Mouse (Mus musculus): Measurements from ENCODE around the gene Hist1h2ak. TPM values are rescaled to one million over a fixed set of nuclear protein-coding genes. Genes with fewer than 3 reads are reported as not detected.

Hist1h2ak gene
- 1 to 10 TPM; 2.4 to 8.2 TPM for polyA plus RNA-seq (2017; shearing (Covaris generic))

GRCm38 (mm10) chr13:21753524-21754285, at the start of gene Hist1h2ak, which contains the start of gene Hist1h2bn:
Gene Hist1h2ak (minus strand): TSS chr13:21753827.
Gene Hist1h2bn (plus strand): TSS chr13:21754123.

GRCm38 (mm10) chr13:21786899-21787629, 33.4 kb upstream of the Hist1h2ak start, which contains the start of the genes Hist1h2an and Hist1h2bp:
Gene Hist1h2an (minus strand): TSS chr13:21787218.
Gene Hist1h2bp (plus strand): TSS chr13:21787461.

GRCm38 (mm10) chr13:21783255-21783617, 29.6 kb upstream of the Hist1h2ak start, which contains the start of gene Hist1h3i:
Gene Hist1h3i (minus strand): TSS chr13:21783370.

DNA sequence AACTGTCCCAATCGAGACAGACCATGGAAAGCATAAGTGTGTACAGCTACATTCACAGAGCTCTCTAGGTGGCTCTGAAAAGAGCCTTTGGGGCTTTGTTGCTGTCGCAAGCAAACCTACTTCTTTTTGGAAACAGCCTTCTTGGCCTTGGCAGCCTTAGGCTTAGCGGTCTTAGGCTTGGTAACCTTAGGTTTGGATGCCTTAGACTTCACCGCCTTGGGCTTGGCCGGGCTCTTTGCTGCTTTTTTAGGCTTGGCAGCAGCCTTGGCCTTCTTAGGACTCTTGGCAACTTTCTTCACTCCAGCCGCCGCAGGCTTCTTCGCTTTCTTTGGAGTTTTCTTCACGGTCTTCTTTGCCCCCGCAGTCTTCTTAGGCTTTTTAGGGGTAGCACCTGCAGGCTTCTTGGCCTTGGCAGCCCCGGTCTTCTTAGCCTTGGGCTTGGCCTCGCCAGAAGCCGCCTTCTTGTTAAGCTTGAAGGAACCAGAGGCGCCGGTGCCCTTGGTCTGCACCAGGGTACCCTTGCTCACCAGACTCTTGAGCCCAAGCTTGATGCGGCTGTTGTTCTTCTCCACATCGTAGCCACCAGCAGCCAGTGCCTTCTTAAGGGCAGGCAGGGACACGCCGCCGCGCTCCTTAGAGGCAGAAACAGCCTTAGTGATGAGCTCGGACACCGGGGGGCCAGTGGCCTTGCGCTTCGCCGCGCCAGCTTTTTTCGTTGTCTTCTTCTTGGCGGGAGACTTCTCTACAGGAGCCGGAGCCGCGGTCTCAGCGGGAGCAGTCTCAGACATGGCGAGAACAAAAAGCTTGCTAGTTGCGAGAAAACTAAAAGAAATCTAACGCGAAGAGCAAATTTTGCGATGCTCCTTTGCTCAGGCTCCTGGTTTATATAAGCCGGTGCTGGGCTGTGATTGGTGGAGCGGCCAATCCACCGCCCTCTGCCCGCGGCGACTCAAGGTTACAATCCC, 26.4 kb upstream of the Hist1h2ak start, which contains the start of gene Hist1h1b:
Gene Hist1h1b (minus strand): TSS at position 859 of the 965 bp plus-strand sequence.

DNA sequence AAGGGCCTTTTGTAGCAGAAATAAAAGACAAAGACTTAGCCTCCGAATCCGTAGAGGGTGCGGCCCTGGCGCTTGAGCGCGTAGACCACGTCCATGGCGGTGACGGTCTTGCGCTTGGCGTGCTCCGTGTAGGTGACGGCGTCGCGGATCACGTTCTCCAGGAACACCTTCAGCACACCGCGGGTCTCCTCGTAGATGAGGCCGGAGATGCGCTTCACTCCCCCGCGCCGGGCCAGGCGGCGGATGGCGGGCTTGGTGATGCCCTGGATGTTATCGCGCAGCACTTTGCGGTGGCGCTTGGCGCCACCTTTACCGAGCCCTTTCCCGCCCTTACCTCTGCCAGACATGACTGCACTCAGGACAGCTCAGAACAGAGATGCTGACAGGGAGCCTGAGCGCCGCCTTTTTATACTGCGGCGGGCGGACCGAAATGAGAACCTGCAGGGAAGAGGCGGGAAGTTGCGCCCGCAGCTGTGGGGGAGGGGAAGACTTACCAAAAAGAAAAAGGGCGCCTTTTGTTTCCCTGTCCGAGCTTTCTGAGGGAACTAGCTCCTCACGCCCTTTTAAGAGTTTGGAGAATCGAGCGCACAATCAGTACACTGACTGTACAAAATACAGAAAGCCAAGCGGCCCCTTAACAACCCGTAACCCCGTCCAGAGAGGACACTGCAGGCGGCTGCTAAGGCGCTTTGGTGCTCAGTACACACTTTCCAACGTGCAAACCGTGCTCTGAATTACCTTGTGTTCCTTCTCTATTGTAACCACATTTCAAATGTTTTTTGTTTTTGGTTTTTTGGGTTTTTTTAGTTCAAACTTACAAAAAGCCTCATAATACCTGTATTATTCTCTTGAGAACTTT, 3.2 kb downstream of the Hist1h2ak start, which contains the start of gene Hist1h4k:
Gene Hist1h4k (minus strand): TSS at position 347 of the 859 bp plus-strand sequence.

DNA sequence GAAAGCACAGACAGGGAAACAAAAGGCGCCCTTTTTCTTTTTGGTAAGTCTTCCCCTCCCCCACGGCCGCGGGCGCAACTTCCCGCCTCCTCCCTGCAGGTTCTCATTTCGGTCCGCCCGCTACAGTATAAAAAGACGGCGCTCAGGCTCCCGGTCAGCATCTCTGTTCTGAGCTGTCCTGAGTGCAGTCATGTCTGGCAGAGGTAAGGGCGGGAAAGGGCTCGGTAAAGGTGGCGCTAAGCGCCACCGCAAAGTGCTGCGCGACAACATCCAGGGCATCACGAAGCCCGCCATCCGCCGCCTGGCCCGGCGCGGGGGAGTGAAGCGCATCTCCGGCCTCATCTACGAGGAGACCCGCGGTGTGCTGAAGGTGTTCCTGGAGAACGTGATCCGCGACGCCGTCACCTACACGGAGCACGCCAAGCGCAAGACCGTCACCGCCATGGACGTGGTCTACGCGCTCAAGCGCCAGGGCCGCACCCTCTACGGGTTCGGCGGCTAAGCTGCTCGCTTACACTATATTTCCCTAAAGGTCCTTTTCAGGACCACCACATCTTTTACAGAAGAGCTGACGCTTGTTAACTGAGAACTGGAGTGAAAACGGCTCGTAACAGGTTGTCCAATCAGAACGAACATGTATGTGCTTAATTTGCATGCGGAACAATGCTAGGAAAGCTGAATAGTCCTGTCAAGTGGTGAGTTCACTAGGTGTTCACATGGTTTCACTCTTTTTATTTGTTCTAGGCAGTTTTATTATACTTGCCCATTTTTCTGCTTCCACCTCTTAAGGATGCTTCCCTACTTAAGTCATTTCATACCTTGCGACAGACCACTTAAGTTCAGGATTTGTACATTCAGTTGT, 18.5 kb downstream of the Hist1h2ak start, which contains the start of gene Hist1h4j:
Gene Hist1h4j (plus strand): TSS at position 159 of the 862 bp plus-strand sequence.

DNA sequence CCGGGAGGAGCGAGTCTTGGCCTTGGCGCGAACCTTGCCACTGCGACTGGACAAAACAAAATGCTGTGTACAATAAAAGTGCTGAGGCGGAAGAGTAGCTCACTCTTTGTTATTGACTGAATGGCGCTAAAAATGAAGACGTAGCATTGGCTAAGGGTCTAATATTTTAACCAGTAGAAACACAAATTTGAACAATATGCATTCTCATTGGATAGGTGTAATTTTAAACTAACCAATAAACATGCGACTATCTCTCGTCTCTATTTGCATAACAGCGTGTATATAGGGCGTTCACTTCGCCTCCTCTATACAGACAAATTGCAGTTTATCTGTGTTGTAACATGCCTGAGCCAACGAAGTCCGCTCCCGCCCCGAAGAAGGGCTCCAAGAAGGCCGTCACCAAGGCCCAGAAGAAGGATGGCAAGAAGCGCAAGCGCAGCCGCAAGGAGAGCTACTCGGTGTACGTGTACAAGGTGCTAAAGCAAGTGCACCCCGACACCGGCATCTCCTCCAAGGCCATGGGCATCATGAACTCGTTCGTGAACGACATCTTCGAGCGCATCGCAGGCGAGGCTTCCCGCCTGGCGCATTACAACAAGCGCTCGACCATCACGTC, 31.8 kb downstream of the Hist1h2ak start, which contains the start of gene Hist1h2bm:
Gene Hist1h2bm (plus strand): TSS at position 288 of the 616 bp plus-strand sequence.

GRCm38 (mm10) chr13:21717397-21718357, 36.0 kb downstream of the Hist1h2ak start, which contains the start of gene Hist1h3h:
Gene Hist1h3h (plus strand): TSS chr13:21717659.

GRCm38 (mm10) chr13:21715864-21716539, 37.6 kb downstream of the Hist1h2ak start, which contains the start of the genes Hist1h2bl and Hist1h2ai:
Gene Hist1h2bl (minus strand): TSS chr13:21716143.
Gene Hist1h2ai (plus strand): TSS chr13:21716422.

Other genes with a start within 250 kb of the Hist1h2ak start
- gene Zkscan8, start 222.7 kb downstream of the Hist1h2ak start, polyA plus RNA-seq (2017; shearing (Covaris generic)): 10 to 100 TPM in 1 of 2 experiments, 1 to 10 TPM in 1; 7.6 to 12.8 TPM
- not detected for gene Olfr1366, start 211.0 kb downstream of the Hist1h2ak start, polyA plus RNA-seq (2017; shearing (Covaris generic))
- 1 to 10 TPM in 1 of 2 experiments, under 1 TPM in 1; 0.95 to 2.1 TPM for gene Olfr1535, start 193.9 kb downstream of the Hist1h2ak start, polyA plus RNA-seq (2017; shearing (Covaris generic))
- not detected for gene Olfr1364, start 172.1 kb downstream of the Hist1h2ak start, polyA plus RNA-seq (2017; shearing (Covaris generic))
- not detected for gene Olfr1362, start 139.8 kb downstream of the Hist1h2ak start, polyA plus RNA-seq (2017; shearing (Covaris generic))
- not detected for gene Olfr11, start 111.3 kb downstream of the Hist1h2ak start, polyA plus RNA-seq (2017; shearing (Covaris generic))
- under 1 TPM in 1 of 2 experiments, not detected in 1; 0.60 TPM for gene Olfr1361, start 90.4 kb downstream of the Hist1h2ak start, polyA plus RNA-seq (2017; shearing (Covaris generic))
- under 1 TPM in 1 of 2 experiments, not detected in 1; 0.21 TPM for gene Olfr1360, start 76.4 kb downstream of the Hist1h2ak start, polyA plus RNA-seq (2017; shearing (Covaris generic))
- gene Olfr1359, start 55.7 kb downstream of the Hist1h2ak start, polyA plus RNA-seq (2017; shearing (Covaris generic)): under 1 TPM in 1 of 2 experiments, not detected in 1; 0.71 TPM
- 1 to 10 TPM in 1 of 2 experiments, not detected in 1; 1.4 TPM for gene Hist1h2bl, start 37.7 kb downstream of the Hist1h2ak start, polyA plus RNA-seq (2017; shearing (Covaris generic))
- gene Hist1h2ai, start 37.4 kb downstream of the Hist1h2ak start, polyA plus RNA-seq (2017; shearing (Covaris generic)): 10 to 100 TPM; 14.1 to 15.1 TPM
- gene Hist1h3h, start 36.2 kb downstream of the Hist1h2ak start, polyA plus RNA-seq (2017; shearing (Covaris generic)): 1 to 10 TPM; 1.7 to 2.2 TPM
- not detected for gene Hist1h2bm, start 31.8 kb downstream of the Hist1h2ak start, polyA plus RNA-seq (2017; shearing (Covaris generic))
- under 1 TPM in 1 of 2 experiments, not detected in 1; 0.34 TPM for gene Hist1h4j, start 18.8 kb downstream of the Hist1h2ak start, polyA plus RNA-seq (2017; shearing (Covaris generic))
- 10 to 100 TPM in 1 of 2 experiments, 1 to 10 TPM in 1; 4.7 to 30.8 TPM for gene Hist1h4k, start 3.3 kb downstream of the Hist1h2ak start, polyA plus RNA-seq (2017; shearing (Covaris generic))
- 1 to 10 TPM; 3.2 to 5.7 TPM for gene Hist1h2bn, start 296 bp upstream of the Hist1h2ak start, polyA plus RNA-seq (2017; shearing (Covaris generic))
- gene Hist1h1b, start 26.8 kb upstream of the Hist1h2ak start, polyA plus RNA-seq (2017; shearing (Covaris generic)): 1 to 10 TPM; 2.0 to 3.3 TPM
- 1 to 10 TPM in 1 of 2 experiments, not detected in 1; 1.5 TPM for gene Hist1h3i, start 29.5 kb upstream of the Hist1h2ak start, polyA plus RNA-seq (2017; shearing (Covaris generic))
- 1 to 10 TPM; 2.5 to 3.2 TPM for gene Hist1h2an, start 33.4 kb upstream of the Hist1h2ak start, polyA plus RNA-seq (2017; shearing (Covaris generic))
- 1 to 10 TPM in 1 of 2 experiments, not detected in 1; 1.6 TPM for gene Hist1h2bp, start 33.6 kb upstream of the Hist1h2ak start, polyA plus RNA-seq (2017; shearing (Covaris generic))
- 10 to 100 TPM in 1 of 2 experiments, 1 to 10 TPM in 1; 7.5 to 13.4 TPM for gene Hist1h2bq, start 56.4 kb upstream of the Hist1h2ak start, polyA plus RNA-seq (2017; shearing (Covaris generic))
- not detected for gene Hist1h2ao, start 56.6 kb upstream of the Hist1h2ak start, polyA plus RNA-seq (2017; shearing (Covaris generic))
- 10 to 100 TPM; 42.5 to 43.7 TPM for gene Hist1h4m, start 57.9 kb upstream of the Hist1h2ak start, polyA plus RNA-seq (2017; shearing (Covaris generic))
- 10 to 100 TPM; 22.4 to 34.7 TPM for gene Hist1h4n, start 78.4 kb upstream of the Hist1h2ak start, polyA plus RNA-seq (2017; shearing (Covaris generic))
- 100 to 1,000 TPM; 128 to 153 TPM for gene Hist1h2ap, start 79.7 kb upstream of the Hist1h2ak start, polyA plus RNA-seq (2017; shearing (Covaris generic))
- gene Hist1h2br, start 79.9 kb upstream of the Hist1h2ak start, polyA plus RNA-seq (2017; shearing (Covaris generic)): 10 to 100 TPM in 1 of 2 experiments, 1 to 10 TPM in 1; 7.3 to 14.5 TPM
- under 1 TPM in 1 of 2 experiments, not detected in 1; 0.36 TPM for gene Zfp184, start 191.3 kb upstream of the Hist1h2ak start, polyA plus RNA-seq (2017; shearing (Covaris generic))
- not detected for gene Pom121l2, start 227.4 kb upstream of the Hist1h2ak start, polyA plus RNA-seq (2017; shearing (Covaris generic))

Data from inflammation-experienced regulatory T-cells (primary cell).